Mouse (Mus musculus) forelimb bud, embryonic 11.5 days (tissue): ENCODE measurements around the gene Olfr781.
"Not testable (repeated sequence)": the region's sequence is repeated elsewhere in the genome, so short reads cannot be mapped to it uniquely, and the experiment has no call there.

Experiments
- DNase-seq: peaks from one replicate; pipeline ENCODE4 v3.0.0-alpha.2; 2012; ENCODE audit warnings: low read depth, low spot score

Olfr781 gene

GRCm38 (mm10) chr10:129328554-129328953 is at the start of gene Olfr781:
Gene Olfr781 (plus strand): TSS chr10:129328854.
- DNase-seq: no peak

GRCm38 (mm10) chr10:129312973-129313372 is 15.7 kb upstream of the Olfr781 start:
- not testable (repeated sequence) for DNase-seq

- DNase-seq: not testable (repeated sequence)
These were observed 15.1 kb upstream of the Olfr781 start for GRCm38 (mm10) chr10:129313521-129313920.

- no peak for DNase-seq
These were observed 10.8 kb upstream of the Olfr781 start, which contains the start of gene Olfr780 for GRCm38 (mm10) chr10:129317817-129318216. Gene Olfr780 (plus strand): TSS chr10:129318117.

GRCm38 (mm10) chr10:129348550-129348949 is 19.9 kb downstream of the Olfr781 start, which contains the start of gene Olfr782:
Gene Olfr782 (plus strand): TSS chr10:129348850.
- no peak for DNase-seq

- DNase-seq: not testable (repeated sequence)
These were observed 23.8 kb downstream of the Olfr781 start for GRCm38 (mm10) chr10:129352475-129352874.

- DNase-seq: not testable (repeated sequence)
These were observed 27.8 kb downstream of the Olfr781 start for GRCm38 (mm10) chr10:129356496-129356895.

- no peak for DNase-seq
These were observed 28.7 kb downstream of the Olfr781 start for GRCm38 (mm10) chr10:129357307-129357706.

GRCm38 (mm10) chr10:129374051-129374450 is 45.4 kb downstream of the Olfr781 start:
- not testable (repeated sequence) for DNase-seq
